Mouse (Mus musculus): ENCODE measurements around the gene Phkg1.
A peak's percentile ranks its signal among the peaks of the same experiment; 100 is the strongest.
"Not testable (repeated sequence)": the region's sequence is repeated elsewhere in the genome, so short reads cannot be mapped to it uniquely, and the experiment has no call there.

Gene Phkg1

DNA sequence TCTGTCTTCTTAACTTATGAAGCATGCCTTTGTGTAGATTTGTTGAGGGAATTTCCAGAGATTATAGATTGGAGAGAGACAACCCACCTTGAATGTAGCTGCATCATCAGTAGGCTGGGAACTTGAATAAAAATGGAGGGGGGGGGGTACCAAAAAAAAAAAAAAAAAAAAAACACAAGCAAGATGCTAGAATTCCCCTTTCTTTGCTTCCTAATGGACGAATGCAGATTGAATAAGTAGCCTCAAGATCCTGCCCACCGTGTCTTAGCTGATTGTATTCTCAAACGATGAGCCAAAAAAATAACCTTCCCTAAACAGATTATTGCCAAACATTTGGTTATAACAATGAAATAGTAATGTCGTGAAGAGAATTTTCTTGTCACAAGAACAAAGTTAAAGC lies 9.4 kb upstream of the Phkg1 start:
- DNase-seq (ENCODE audit: low spot score) = no peak

DNA sequence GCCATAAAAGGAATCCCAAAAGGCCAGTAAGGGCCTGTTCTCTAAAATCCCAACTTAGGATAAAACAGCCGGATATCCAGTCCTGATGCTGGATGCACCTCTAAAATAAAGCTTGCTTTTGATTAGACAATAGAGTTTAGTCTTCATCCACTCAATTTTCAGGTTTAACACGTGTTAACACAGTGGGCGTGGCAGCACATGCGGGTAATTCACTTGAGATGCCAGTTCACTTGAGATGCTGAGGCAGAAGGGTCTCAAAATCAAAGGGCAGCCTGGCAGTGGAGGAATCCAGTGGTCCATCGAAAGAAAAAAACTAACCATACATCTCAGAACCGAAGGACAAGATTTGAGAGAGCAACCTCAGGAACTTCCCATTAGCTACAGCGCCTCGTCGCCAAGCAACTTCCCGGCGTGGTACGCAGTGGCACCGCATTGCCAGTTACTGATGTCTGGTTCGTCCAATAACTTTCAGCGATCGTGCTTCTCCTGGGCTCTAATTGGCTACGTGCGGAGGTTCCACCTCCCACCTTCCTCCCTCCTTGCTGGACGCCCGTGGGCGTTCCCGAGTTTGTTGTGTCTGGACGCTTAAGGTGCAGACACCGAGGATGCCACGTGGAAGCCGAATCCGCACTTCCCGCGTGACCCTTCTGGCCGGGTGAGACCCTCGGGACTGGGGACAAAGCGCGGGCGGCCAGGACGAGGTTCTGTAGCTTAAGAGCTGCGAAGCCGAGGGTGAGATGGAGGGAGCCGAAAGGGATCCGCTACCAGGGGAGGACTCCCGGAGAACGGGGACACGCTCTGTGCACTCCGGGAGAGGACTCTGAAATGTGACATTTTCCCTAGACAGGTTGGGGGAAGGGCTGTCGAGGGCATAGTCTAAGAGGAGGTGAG lies 2.9 kb downstream of the Phkg1 start, which contains the start of gene Zbed5:
Gene Zbed5, plus strand, starts transcription at position 526 of the 891 bp plus-strand sequence.
- DNase-seq (ENCODE audit: low spot score) = peak; percentile 87

DNA sequence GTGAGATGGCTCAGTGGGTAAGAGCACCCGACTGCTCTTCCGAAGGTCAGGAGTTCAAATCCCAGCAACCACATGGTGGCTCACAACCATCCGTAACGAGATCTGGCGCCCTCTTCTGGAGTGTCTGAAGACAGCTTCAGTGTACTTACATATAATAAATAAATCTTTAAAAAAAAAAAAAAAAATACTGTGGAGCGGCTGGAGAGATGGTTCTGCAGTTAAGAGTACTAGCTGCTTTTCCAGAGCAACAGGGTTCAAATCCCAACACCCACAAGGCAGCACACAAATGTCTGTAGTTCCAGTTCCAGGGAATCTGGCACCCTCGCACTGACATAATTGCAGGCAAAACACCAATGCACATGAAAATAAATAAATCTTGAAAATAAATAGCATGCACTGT lies 8.0 kb downstream of the Phkg1 start:
- DNase-seq (ENCODE audit: low spot score) = not testable (repeated sequence)

DNA sequence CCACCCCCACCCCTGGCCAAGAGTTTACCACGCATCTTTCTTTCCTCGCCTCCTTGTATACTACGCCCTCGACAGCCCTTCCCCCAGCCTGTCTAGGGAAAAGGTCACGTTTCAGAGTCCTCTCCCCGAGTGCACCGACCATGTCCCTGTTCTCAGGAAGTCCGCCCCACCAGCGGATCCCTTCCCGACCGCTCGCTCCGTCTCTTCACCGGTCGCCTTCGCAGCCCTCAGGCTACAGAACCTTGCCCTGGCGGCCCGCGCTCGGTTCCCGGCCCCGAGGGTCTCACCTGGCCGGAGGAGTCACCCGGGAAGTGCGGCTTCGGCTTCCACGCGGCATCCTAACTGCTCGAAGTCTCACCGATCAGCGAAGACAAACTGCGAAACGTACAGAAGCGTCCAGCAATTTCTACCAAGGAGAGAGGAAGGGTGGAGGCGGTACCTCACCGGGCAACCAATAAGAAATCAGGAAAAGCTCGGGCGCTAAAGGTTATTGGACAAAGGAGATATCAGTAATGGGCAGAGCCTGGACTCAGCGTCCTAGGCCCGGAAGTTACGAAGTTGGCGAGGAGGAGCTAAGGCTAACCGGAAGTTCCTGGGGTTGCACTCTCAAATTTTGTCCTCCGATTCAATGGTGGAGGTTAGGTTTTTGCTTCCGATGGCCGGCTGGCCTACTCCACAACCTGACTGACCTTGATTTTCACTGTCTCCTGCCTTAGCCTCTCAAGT lies 11.3 kb downstream of the Phkg1 start, which contains the start of gene Chchd2:
Gene Chchd2, minus strand, starts transcription at position 560 of the 726 bp plus-strand sequence.
- DNase-seq (ENCODE audit: low spot score) = peak; percentile 98

DNA sequence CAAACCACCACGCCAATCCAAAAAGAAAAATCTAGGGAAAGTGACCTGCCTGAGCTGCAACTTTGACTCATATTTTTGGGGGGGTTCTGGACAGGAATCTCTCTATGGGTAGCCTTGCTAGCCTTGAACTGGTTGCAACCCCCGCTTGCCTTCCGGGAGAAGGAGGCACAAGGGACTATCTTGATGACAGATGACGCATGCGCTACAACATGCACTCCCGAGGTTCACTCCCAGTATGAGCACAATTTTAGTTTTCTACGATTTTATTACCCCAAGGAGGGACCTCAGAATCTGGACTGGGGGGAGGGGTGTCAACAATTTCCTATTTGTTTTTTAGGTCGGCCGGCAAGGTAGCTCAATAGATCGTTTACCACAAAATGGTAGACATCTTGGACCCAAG lies 12.1 kb downstream of the Phkg1 start:
- no peak for DNase-seq (ENCODE audit: low spot score)

DNA sequence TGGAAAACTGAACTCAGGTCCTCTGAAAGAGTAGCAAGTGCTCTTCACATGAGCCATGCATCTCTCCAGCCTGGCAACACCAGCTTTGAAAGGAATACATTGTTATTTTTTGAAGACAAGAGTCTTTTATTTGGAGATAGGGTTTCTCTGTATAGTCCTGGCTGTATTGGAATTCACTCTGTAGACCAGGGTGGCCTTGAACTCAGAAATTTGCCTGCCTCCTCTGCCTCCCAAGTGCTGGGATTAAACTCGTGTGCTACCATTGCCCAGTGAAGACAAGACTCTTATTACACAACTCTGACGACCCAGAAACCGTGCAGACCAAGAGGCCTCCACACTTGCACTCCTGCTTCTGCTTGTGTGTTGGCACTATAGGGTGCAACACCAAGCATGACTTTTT lies 18.5 kb downstream of the Phkg1 start:
- DNase-seq (ENCODE audit: low spot score) = no peak

DNA sequence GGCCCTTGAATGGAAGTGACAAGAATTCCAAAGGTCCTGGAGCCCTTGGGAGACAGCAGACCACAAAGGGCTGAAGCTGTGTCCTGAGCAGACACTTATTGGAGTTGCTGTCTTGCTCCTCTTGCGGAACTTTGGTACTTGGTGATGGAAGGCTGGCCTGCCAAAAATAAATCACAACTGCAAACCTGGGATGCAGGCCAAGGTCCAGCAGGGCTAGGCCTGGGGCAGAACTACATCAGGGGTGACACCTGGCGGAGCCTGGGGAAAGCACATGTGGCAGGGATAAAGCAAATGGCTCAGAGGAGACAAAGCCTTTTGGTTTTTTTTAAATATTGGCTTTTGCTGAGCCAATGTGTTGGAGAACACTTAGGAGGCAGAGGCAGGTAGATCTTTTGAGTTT lies 19.4 kb downstream of the Phkg1 start:
- no peak for DNase-seq (ENCODE audit: low spot score)

DNA sequence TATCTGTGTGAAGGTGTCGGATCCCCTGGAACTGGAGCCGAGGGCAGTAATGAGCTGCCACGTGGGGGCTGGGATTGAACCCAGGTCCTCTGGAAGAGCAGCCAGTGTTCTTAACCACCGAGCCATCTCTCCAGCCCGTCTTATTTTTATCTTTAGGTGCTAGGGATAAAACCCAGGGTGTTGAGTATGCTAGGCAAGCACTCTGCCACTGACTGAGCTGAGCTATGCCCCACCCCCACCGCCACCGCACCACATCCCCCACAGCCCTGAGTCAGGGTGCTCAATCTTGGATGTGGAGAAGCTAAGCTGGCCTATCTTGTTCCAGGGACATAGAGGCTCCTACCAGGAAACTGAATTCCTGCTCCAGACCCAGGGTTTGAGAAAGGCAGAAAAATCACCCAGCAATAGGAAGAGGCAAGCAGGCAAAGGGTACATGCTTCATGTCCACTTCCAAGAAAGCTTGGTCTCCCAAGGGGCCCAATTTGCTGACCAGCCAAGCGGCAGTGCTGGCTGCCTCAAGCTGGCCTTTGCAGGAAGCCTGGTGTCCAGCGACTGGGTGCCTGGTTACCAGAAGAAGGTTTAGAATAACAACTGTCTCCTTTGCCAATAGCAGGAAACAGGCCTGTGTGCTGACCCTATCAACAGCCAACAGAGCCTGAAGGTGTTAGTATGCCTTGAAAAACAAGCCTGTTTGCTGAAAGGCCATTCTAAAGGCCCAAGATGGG lies 20.5 kb downstream of the Phkg1 start:
- DNase-seq (ENCODE audit: low spot score) = no peak

DNA sequence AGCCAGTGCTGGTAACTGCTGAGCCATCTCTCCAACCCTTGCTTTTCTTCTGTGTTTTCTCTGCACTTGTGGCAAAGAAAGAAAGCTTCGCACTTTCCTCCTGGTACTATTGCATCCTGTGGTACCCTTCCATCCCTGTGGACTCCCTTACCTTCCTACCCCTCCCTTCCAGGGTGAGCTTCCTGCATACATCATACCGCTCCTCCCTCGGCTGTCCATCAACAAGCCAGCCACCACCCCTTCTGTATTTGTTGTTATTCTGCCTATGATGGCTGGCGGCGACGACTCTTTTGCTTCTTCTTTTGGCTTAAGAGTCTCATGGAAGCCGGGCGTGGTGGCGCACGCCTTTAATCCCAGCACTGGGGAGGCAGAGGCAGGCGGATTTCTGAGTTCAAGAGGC lies 23.3 kb downstream of the Phkg1 start:
- no peak for DNase-seq (ENCODE audit: low spot score)

DNA sequence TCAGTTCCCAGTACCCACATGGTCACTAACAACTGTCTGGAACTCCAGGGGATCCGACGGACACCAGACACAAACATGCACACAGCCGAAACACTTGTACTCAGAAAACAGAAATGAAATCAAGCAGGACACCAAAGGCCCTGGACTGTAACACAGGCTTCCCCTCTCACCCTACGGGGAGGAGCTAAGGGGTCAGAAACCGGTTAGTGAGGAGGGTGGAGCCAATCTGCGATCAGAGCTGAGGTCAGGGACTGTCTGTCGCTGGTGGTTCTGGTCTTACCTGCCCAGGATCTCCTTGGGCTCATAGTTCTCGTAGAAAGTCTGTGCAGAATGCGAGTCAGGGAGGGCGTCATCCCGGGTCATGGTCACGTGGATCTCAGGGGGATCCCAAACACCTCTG lies 24.4 kb downstream of the Phkg1 start:
- no peak for DNase-seq (ENCODE audit: low spot score)

DNA sequence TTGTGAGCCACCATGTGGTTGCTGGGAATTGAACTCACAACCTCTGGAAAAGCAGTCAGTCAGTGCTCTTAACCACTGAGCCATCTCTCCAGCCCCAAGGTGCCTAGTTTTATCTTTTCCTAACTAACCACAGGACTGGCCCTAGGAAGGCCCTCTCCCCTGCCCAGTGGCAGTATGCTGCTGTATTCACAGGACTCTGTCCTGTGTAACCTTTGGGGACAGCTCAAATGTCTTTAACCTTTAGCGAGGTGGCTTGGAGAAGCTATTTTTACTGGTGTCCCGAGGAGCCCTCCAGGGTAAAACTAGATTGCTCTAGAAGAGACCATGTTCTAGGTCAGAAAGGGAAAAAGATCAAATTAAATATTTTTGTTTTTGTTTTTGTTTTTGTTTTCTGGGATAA lies 27.1 kb downstream of the Phkg1 start:
- no peak for DNase-seq (ENCODE audit: low spot score)

DNA sequence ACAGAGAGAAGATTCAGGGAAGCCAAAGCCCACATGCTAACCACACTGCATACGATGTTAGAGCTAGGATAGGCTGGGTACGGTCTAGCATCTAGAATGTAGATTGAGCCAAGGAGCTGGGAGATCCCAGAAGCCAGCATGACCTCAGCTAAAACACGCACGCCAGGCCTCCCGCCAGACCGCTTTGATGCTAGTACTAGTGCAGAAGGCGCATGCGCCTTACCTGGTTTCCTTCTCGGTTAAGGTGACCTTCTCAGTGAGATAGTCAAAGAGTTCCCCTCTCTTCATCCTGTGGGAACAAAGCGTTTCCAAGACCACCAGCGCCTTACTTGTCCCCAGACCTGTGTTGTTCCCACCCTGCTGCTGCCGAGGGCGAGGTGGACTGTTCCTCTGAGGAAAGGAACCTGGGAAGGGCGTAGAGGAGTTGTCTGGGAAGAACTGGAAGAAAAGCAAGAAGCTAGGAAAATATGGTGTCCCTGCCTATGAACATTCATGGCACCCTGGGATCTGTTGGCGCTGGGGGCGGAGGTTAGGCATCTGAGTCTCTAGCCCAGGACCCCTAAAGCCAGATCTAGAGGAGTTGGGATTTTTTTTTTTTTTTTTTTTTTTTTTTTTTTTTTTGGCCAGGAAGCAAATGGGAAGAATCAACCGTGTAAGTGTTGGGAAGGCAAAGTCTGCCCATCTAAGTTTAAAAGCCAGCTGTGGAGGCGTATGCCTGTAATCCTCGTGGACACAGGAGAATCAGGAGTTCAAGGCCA lies 28.9 kb downstream of the Phkg1 start:
- DNase-seq (ENCODE audit: low spot score) = no peak

DNA sequence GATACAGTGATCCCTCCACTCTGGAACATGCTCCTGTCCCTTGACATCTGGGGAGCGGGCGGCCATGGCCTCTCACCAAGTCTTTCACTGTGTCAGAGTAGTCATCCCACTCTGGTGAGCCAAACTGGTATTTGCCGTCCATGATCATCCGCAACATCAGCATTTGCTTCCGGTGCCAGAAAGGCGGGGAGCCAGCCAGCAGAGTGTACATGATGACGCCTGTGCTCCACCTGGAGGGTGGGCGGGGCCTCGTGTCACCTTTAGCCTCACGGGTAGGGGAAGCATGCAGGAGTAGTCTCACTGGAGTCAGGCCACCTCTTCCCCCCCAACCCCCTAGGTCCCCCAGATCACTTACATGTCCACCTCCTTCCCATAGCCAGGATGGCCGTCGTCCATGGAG lies 32.5 kb downstream of the Phkg1 start:
- no peak for DNase-seq (ENCODE audit: low spot score)

DNA sequence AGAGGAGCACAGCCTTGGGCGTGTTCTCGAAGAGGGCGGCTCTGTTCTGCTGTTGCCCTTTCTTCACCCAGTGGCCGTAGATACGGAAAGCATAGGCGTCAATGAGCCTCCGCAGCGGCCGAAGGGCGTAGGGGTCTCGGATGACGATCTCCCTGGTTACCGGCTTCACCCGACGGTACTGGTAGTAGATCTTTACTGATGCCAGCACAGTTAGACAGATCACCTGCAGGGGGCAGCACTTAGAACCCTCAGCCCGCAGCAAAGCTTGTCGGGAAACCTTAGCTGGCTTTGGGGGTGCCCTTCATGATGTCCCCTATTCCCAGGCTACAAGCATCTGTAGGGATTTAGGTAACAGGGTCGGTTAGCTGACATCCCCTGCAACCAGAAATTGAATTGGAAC lies 33.9 kb downstream of the Phkg1 start:
- DNase-seq (ENCODE audit: low spot score) = no peak

DNA sequence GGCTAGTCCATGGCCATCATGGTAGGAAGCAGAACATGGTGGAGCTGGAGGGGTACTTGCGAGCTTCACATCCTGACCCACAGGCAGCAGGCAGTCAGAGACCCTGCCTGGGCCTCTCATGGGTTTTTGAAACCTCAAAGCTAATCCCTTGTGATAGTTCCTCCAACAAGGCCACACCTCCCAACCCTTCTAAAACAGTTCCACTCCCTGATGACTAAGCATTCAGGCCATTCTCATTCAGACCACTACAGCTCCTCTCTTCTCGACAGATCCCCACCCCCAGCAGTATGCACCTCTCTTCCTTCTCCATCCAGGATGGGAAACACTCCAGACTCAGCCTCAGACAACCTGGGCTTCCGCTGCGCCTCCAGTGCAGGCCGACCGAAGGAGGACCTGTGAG lies 36.0 kb downstream of the Phkg1 start:
- DNase-seq (ENCODE audit: low spot score) = no peak

DNA sequence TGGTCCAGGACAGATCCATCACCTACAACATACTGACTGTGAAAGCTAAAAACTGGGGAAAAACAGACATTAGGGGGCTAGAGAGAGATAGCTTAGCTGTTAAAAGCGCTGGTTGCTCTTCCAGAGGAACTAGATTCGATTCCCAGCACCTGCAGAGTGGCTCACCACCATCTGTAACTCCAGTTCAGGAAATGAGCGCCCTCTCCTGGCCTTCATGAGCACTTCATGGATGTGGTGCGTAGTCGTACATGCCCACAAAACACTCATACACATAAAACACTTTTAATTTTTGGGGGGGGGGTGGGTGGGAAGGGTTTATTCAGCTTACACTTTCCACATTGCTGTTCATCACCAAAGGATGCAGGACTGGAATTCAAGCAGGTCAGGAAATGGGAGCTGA lies 41.9 kb downstream of the Phkg1 start:
- DNase-seq (ENCODE audit: low spot score) = no peak

DNA sequence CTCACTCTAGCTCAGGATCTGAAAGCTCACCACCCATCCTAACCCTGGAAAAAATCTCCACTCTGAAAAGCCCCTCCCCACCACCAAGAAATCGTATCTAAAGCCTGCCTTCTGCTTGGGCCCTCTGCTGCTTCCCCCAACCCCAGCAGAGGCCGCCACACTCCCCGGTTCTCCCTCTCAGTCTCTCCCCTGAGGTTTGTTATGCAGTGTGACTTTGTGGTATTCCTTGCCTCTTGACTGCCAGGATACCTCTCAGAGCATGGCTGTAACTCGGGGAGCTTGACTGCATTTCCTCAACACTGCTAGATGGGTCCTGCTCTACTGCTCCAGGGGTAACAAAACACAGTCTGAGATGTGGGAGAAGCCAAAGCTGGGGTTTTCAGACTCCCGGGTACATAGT lies 43.2 kb downstream of the Phkg1 start:
- no peak for DNase-seq (ENCODE audit: low spot score)

DNA sequence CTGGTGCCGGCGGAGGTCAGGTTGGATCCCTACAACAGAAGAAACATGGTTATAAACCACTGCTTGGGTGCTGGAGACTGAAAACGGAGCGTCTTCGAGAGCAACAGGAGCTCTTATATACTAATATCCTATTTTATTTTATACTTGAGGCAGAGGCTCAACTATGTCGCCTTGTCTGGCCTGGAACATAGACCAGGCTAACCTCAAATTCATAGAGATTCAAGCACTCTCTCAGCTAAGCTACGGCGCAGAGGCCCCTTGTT lies 50.9 kb downstream of the Phkg1 start:
- DNase-seq (ENCODE audit: low spot score) = no peak

DNA sequence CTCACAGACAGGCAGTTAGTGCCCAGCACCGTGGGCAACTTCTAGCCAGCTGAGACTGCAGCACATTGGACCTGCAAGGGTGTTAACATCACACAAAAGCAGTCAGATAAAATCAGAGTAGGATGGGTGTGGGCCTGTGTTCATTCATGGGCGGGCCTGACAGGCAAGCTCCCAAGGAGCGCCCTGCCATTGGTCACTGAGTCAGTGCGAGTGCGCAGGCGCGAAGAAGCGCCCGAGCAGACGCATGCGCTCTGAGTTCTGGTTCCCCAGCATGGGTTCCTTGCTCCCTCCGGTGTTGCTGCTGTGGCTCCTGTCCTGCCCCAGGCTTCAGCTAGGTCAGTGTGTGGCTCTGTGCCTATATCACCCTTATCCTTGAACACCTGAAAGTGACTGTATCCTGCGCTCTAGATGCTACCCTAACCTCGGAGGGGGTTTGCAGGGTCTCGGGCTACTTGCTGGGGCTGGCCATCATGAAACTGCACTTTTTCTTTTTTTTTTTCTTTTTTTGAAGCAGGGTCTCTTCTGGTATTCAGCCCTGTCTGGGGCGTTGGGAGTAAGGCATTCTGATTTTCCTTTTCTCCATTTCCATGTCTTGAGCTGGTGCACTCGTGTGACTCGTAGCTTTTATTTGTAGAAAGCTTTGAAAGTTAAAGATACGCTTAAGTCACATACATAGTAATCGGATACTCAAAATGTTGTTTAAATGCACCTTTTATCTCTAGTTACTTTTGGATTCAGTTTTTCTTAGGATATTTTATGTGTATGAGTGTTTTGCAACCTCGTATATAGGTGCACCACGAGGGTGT lies 51.4 kb downstream of the Phkg1 start, which contains the start of gene Sumf2:
Gene Sumf2, plus strand, starts transcription at position 235 of the 806 bp plus-strand sequence.
- peak; percentile 90 for DNase-seq (ENCODE audit: low spot score)

DNA sequence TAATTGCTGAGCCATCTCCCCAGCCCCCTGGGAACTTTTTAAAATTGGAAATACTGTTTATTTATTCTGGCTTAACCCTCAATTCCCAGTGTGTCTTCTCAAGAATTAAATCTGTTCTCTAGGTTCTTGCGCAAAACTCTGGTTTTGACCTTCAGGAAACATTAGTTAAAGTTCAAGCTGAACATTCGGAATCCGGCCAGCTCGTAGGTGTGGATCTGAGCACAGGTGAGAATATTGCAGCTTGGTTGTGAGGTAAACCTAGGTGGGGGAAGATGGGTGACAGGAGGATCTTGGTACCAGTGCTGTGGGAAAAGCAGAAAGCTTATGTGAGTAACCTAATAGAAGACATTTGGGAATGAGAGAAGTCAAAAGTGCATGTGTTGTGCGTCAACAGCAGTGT lies 53.5 kb downstream of the Phkg1 start:
- no peak for DNase-seq (ENCODE audit: low spot score)
